Mouse (Mus musculus) erythroblast, adult 5-6 weeks (primary cell): ENCODE measurements around the gene Cox4i2. TPM values are rescaled to one million over a fixed set of nuclear protein-coding genes. Genes with fewer than 3 reads are reported as not detected.
A peak's percentile ranks its signal among the peaks of the same experiment; 100 is the strongest.

Experiments used
- ATAC-seq: replicated peaks from 2 replicates; pipeline ENCODE4 v1.8.0; 2016; ENCODE audit warnings: moderate number of reproducible peaks, mild to moderate bottlenecking, moderate TSS enrichment, inconsistent platforms; ENCODE audit not compliant: poor library complexity, low FRiP score, severe bottlenecking
- total RNA-seq, 2 experiments: library from RNA; stranded (forward) in 1 of 2; stranded (reverse) in 1 of 2; fragments of 150-400 nt in 1 of 2; fragments of 200-764, 138-1000 nt in 1 of 2; gene quantifications; 2 replicates each; pipeline versions ENCODE4 v1.2.3 to v1.2.4; 2015 to 2017; ENCODE audit warnings: low replicate concordance in 2 of 2

The Cox4i2 gene
- total RNA-seq, 2 experiments from 2014 or later, result not detected

- ATAC-seq, result no peak
Observed at GRCm38 (mm10) chr2:152733201-152733600, 20.8 kb upstream of the Cox4i2 start.

- ATAC-seq, result no peak
Observed at GRCm38 (mm10) chr2:152734501-152734900, 19.5 kb upstream of the Cox4i2 start.

GRCm38 (mm10) chr2:152734984-152735383, 19.0 kb upstream of the Cox4i2 start:
- no peak for ATAC-seq

- peak; percentile 81 for ATAC-seq
Observed at GRCm38 (mm10) chr2:152736090-152736601, 17.8 kb upstream of the Cox4i2 start, which contains the start of gene Id1. TSS of gene Id1 (plus strand) at chr2:152736251.

GRCm38 (mm10) chr2:152736748-152737147, 17.2 kb upstream of the Cox4i2 start:
- no peak for ATAC-seq

- no peak for ATAC-seq
Observed at GRCm38 (mm10) chr2:152737306-152738221, 16.4 kb upstream of the Cox4i2 start.

GRCm38 (mm10) chr2:152738341-152738740, 15.6 kb upstream of the Cox4i2 start:
- no peak for ATAC-seq

- ATAC-seq, result no peak
Observed at GRCm38 (mm10) chr2:152739031-152739841, 14.7 kb upstream of the Cox4i2 start.

GRCm38 (mm10) chr2:152739842-152740260, 14.1 kb upstream of the Cox4i2 start:
- no peak for ATAC-seq

- no peak for ATAC-seq
Observed at GRCm38 (mm10) chr2:152740490-152740889, 13.5 kb upstream of the Cox4i2 start.

GRCm38 (mm10) chr2:152741153-152742041, 12.6 kb upstream of the Cox4i2 start:
- peak; percentile 24; the same call in 1 of the 2 replicates for ATAC-seq

- peak; percentile 62; the same call in 1 of the 2 replicates for ATAC-seq
Observed at GRCm38 (mm10) chr2:152742435-152742834, 11.5 kb upstream of the Cox4i2 start.

- ATAC-seq, result no peak
Observed at GRCm38 (mm10) chr2:152756474-152757393, 2.8 kb downstream of the Cox4i2 start.

- ATAC-seq, result no peak
Observed at GRCm38 (mm10) chr2:152757478-152757877, 3.5 kb downstream of the Cox4i2 start.

- no peak for ATAC-seq
Observed at GRCm38 (mm10) chr2:152758351-152758750, 4.4 kb downstream of the Cox4i2 start.

GRCm38 (mm10) chr2:152763310-152763709, 9.3 kb downstream of the Cox4i2 start:
- no peak for ATAC-seq

GRCm38 (mm10) chr2:152764172-152765044, 10.4 kb downstream of the Cox4i2 start:
- ATAC-seq, result no peak
